Mouse (Mus musculus): ENCODE results near the gene Tbpl1. TPM values are rescaled to one million over a fixed set of nuclear protein-coding genes. Genes with fewer than 3 reads are reported as not detected.

The Tbpl1 gene
- 23.4 and 36.4 TPM in 2 replicates for polyA plus RNA-seq (2012; rRNA removed)

GRCm38 (mm10) chr10:22731272-22732093 lies at the start of gene Tbpl1:
Gene Tbpl1, minus strand, starts transcription at chr10:22731938.
- peaks cover 11% of the 10 kb centered on the region for H3K4me1 ChIP-seq (ENCODE audit: control insufficient read depth, insufficient read depth, low read length)
- H3K4me3 ChIP-seq (replicated peaks; ENCODE audit: extremely low read depth, low read depth, low read length): peak within 1 kb of the TSS; percentile 97
- TF ChIP-seq CTCF (IDR thresholded peaks at IDR 0.05; ENCODE audit: insufficient read depth, low read length) (no peak), POLR2A (IDR thresholded peaks at IDR 0.05; ENCODE audit: borderline replicate concordance, extremely low read depth, low read depth, low read length) (peak; percentile 82)
- WGBS: under 1% methylated on average over 77 of the region's 77 CpGs
- peak; percentile 92 for DNase-seq

- Histone ChIP-seq H3K4me3 (replicated peaks; ENCODE audit: extremely low read depth, low read depth, low read length) (no peak overlapping the region), H3K4me1 (ENCODE audit: control insufficient read depth, insufficient read depth, low read length) (no peaks in the 10 kb centered on the region)
- peak; percentile 62 for TF ChIP-seq CTCF (IDR thresholded peaks at IDR 0.05; ENCODE audit: insufficient read depth, low read length)
- TF ChIP-seq POLR2A (IDR thresholded peaks at IDR 0.05; ENCODE audit: borderline replicate concordance, extremely low read depth, low read depth, low read length): no peak
- DNase-seq: no peak
- 39% methylated on average over 4 of the region's 4 CpGs for WGBS
Measured at GRCm38 (mm10) chr10:22781466-22781865, 49.7 kb upstream of the Tbpl1 start.

- TF ChIP-seq CTCF (IDR thresholded peaks at IDR 0.05; ENCODE audit: insufficient read depth, low read length): peak; percentile 58
- TF ChIP-seq POLR2A (IDR thresholded peaks at IDR 0.05; ENCODE audit: borderline replicate concordance, extremely low read depth, low read depth, low read length): no peak
- 15% methylated on average over 5 of the region's 5 CpGs for WGBS
- Histone ChIP-seq H3K4me1 (ENCODE audit: control insufficient read depth, insufficient read depth, low read length) (no peaks in the 10 kb centered on the region), H3K4me3 (replicated peaks; ENCODE audit: extremely low read depth, low read depth, low read length) (no peak overlapping the region)
- DNase-seq: no peak
Measured at GRCm38 (mm10) chr10:22777939-22778338, 46.2 kb upstream of the Tbpl1 start.

GRCm38 (mm10) chr10:22776007-22776698 lies 44.4 kb upstream of the Tbpl1 start:
- no peak for TF ChIP-seq POLR2A (IDR thresholded peaks at IDR 0.05; ENCODE audit: borderline replicate concordance, extremely low read depth, low read depth, low read length)
- TF ChIP-seq CTCF (IDR thresholded peaks at IDR 0.05; ENCODE audit: insufficient read depth, low read length): peak; percentile 54
- no peaks in the 10 kb centered on the region for H3K4me1 ChIP-seq (ENCODE audit: control insufficient read depth, insufficient read depth, low read length)
- no peak overlapping the region for H3K4me3 ChIP-seq (replicated peaks; ENCODE audit: extremely low read depth, low read depth, low read length)
- DNase-seq: peak; percentile 38
- 13% methylated on average over 7 of the region's 7 CpGs for WGBS

- 79% methylated on average over 2 of the region's 2 CpGs for WGBS
Measured at GRCm38 (mm10) chr10:22775456-22775855, 43.7 kb upstream of the Tbpl1 start.

GRCm38 (mm10) chr10:22774626-22775025 lies 42.9 kb upstream of the Tbpl1 start:
- Histone ChIP-seq H3K4me1 (ENCODE audit: control insufficient read depth, insufficient read depth, low read length) (no peaks in the 10 kb centered on the region), H3K4me3 (replicated peaks; ENCODE audit: extremely low read depth, low read depth, low read length) (no peak overlapping the region)
- 59% methylated on average over 3 of the region's 3 CpGs for WGBS
- TF ChIP-seq CTCF (IDR thresholded peaks at IDR 0.05; ENCODE audit: insufficient read depth, low read length) (no peak), POLR2A (IDR thresholded peaks at IDR 0.05; ENCODE audit: borderline replicate concordance, extremely low read depth, low read depth, low read length) (no peak)
- DNase-seq: no peak

More at GRCm38 (mm10) chr10:22775456-22775855, 43.7 kb upstream of the Tbpl1 start:
- Histone ChIP-seq H3K4me3 (replicated peaks; ENCODE audit: extremely low read depth, low read depth, low read length) (no peak overlapping the region), H3K4me1 (ENCODE audit: control insufficient read depth, insufficient read depth, low read length) (no peaks in the 10 kb centered on the region)
- DNase-seq: no peak
- TF ChIP-seq CTCF (IDR thresholded peaks at IDR 0.05; ENCODE audit: insufficient read depth, low read length): no peak
- TF ChIP-seq POLR2A (IDR thresholded peaks at IDR 0.05; ENCODE audit: borderline replicate concordance, extremely low read depth, low read depth, low read length): no peak

- 94% methylated on average over 1 of the region's 1 CpGs for WGBS
- Histone ChIP-seq H3K4me1 (ENCODE audit: control insufficient read depth, insufficient read depth, low read length) (no peaks in the 10 kb centered on the region; the same call in 1 of the 2 replicates), H3K4me3 (replicated peaks; ENCODE audit: extremely low read depth, low read depth, low read length) (no peak overlapping the region)
- no peak for TF ChIP-seq POLR2A (IDR thresholded peaks at IDR 0.05; ENCODE audit: borderline replicate concordance, extremely low read depth, low read depth, low read length)
- TF ChIP-seq CTCF (IDR thresholded peaks at IDR 0.05; ENCODE audit: insufficient read depth, low read length): no peak
- DNase-seq: no peak
Measured at GRCm38 (mm10) chr10:22754240-22754639, 22.5 kb upstream of the Tbpl1 start.

- no peak for DNase-seq
- 35% methylated on average over 5 of the region's 5 CpGs for WGBS
- Histone ChIP-seq H3K4me3 (replicated peaks; ENCODE audit: extremely low read depth, low read depth, low read length) (no peak overlapping the region), H3K4me1 (ENCODE audit: control insufficient read depth, insufficient read depth, low read length) (no peaks in the 10 kb centered on the region; the same call in 1 of the 2 replicates)
- no peak for TF ChIP-seq CTCF (IDR thresholded peaks at IDR 0.05; ENCODE audit: insufficient read depth, low read length)
Measured at GRCm38 (mm10) chr10:22751175-22751682, 19.5 kb upstream of the Tbpl1 start.
